Mouse (Mus musculus) myocyte (in vitro differentiated cells): Measurements from ENCODE around the gene Hyal3.

Experiments used
- CEBPB ChIP-seq: IDR thresholded peaks from 2 replicates; pipeline ENCODE4 v1.6.1; 2011; ENCODE audit warnings: mild to moderate bottlenecking, moderate library complexity; ENCODE audit not compliant: poor library complexity, insufficient read depth, severe bottlenecking
- E2F4 ChIP-seq: IDR thresholded peaks from one replicate; pipeline ENCODE4 v1.6.1; 2011; ENCODE audit warnings: mild to moderate bottlenecking, control low read depth, moderate library complexity; ENCODE audit not compliant: insufficient read depth
- MAX ChIP-seq: IDR thresholded peaks from one replicate; pipeline ENCODE4 v1.6.1; 2011; ENCODE audit warnings: low read depth, mild to moderate bottlenecking, control low read depth
- POLR2A ChIP-seq: IDR thresholded peaks from one replicate; pipeline ENCODE4 v1.6.1; 2011; ENCODE audit warnings: low read depth, mild to moderate bottlenecking, control low read depth, moderate library complexity; ENCODE audit not compliant: insufficient read length
- POLR2AphosphoS2 ChIP-seq: IDR thresholded peaks from one replicate; pipeline ENCODE4 v1.6.1; 2011; ENCODE audit warnings: low read depth, control low read depth; ENCODE audit not compliant: insufficient read length
- REST ChIP-seq: IDR thresholded peaks from one replicate; pipeline ENCODE4 v1.6.1; 2011; ENCODE audit warnings: mild to moderate bottlenecking, control low read depth, moderate library complexity; ENCODE audit not compliant: insufficient read depth, insufficient read length
- TCF12 ChIP-seq: IDR thresholded peaks from one replicate; pipeline ENCODE4 v1.6.1; 2011; ENCODE audit warnings: mild to moderate bottlenecking, control low read depth; ENCODE audit not compliant: poor library complexity, insufficient read depth, severe bottlenecking
- USF1 ChIP-seq: IDR thresholded peaks from one replicate; pipeline ENCODE4 v1.6.1; 2011; ENCODE audit warnings: low read depth, mild to moderate bottlenecking, control low read depth, moderate library complexity

DNA sequence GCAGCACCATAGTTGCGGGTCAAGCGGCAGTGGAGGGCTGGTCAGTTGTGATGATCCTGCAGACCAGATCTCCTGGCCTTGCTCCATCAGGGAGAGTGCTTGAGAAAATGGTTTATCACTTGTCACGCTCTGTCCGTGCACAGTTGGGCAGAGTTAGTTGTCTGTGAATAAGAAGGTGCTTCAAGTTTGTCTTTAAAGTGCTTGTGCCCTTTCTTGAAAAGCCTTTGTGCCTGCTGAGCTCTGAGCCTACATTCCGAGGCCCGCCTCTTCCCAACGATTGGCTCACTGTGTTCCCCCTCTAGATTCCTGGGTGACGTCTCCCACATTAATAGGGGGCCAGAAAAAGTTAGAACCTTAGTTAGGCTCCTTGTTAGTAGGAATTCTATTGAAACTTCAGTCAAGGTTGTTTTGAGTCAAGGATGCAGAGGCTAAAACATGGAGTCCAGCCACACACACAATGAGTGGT is 28.7 kb upstream of the Hyal3 start:
- TF ChIP-seq POLR2A, result no peak
- no peak for TF ChIP-seq MAX
- no peak for TF ChIP-seq E2F4
- no peak for TF ChIP-seq TCF12
- no peak for TF ChIP-seq USF1
- no peak for TF ChIP-seq POLR2AphosphoS2
- TF ChIP-seq CEBPB, result no peak
- TF ChIP-seq REST, result no peak
